Mouse (Mus musculus): ENCODE data around the gene Aldh3b1.

Aldh3b1 gene

GRCm38 (mm10) chr19:3910206-3910605 is 19.4 kb downstream of the Aldh3b1 start:
- no peak for DNase-seq

DNA sequence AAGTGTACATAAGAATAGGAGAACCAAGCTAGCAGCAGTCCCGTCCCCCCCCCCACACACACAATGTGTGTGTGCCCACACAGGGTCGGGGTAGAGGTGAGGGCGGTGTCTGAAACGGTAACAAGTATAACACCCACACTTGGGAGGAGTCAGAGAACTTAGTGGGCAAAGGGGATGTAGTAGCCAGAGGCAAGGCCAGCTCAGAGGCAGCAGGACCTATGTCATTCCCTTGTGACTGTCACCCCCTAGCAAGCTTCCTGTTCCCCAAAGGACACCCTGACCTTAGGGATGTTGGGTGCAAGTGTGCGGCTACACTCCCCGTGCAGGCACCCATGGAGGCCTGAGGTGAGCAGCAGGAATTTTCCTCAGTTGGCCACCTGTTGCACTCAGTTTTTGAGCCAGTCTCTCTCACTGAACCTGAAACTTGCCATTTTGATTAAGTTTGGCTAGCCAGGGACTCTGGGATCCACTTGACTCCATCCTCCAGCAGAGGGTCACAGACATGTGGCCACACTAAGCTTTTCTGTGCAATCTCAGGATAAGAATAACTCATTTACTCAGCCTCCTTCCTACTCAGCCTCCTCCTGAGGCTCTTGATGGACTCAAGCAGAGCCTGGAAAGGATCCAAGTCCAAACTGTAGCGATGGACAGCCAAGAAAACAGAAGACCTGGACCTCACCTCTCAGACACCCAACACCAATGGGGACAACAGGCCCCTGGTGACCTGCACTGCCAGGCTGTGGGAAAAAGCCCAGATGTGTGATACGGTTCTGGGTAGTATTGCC is 21.5 kb downstream of the Aldh3b1 start:
- no peak for DNase-seq

DNA sequence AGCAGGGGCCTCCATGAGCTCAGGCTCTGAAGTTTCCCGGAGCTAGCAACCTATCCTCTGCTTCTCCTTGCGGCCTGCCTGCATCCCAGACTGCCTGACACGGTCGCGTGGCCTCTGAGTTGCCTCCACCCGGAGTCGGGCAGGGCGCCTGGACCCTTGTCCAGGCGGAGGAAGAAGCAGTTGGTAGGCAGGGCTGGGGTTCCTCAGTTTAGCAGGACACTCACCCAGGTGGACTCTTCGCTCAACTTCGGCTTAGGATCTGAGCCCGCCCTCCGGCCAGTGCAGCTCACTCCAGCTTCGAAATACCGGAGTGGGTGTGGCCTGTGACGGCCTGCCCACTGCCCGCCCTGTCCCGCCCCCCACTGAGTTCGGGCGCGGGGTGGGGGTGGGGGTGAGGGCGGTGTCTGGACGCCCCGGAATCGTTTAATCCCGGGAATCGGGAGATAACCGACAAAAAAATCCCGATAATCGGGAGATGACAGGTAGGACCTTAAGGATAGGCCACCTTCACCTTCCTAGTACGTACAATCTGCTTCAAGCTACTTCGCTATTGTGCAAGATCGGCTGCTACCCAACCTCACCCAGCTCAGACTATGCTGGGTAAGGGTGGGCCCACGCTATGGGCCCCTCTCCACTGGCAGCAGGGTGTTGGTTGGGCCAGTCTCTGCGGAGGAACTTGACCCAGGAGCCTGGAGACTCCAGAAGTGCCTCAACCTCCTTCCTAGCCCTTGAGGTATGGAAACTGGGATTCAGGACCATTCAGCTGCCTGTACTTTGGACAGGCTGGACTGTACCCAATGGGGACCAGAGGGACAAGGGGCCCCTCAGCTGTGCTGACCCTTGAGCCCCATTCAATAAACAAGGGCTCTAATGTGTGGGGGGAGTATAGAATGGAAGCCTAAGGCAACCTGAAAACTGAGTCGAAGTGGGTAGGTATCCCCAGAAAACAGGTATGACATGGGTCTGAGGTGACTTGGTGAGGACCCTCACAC is 22.5 kb downstream of the Aldh3b1 start, which contains the start of gene Tcirg1:
Tcirg1 (minus strand) TSS at position 339 of the 992 bp plus-strand sequence.
- DNase-seq: peak; percentile 60

DNA sequence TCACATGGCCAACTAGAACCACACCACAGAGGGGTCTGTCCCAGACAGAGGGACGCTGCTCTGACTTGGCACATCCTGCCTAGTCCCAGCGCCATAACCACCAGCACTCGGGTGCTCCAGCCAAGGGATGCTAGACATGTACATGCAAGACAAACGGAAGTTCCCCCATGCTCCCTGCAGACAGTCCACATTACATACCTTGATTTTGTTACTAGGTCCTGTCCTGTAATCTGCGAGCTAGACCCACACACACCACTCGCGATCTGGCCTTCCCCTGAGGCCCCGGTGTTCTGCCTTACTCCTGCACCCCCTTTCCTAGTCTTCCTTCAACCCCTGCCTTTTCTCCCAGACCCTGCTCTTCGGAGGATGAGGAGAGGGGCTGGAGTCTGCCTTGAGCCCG is 23.3 kb downstream of the Aldh3b1 start:
- DNase-seq: no peak

- no peak for DNase-seq
These were observed 24.2 kb downstream of the Aldh3b1 start for GRCm38 (mm10) chr19:3905261-3905969.

DNA sequence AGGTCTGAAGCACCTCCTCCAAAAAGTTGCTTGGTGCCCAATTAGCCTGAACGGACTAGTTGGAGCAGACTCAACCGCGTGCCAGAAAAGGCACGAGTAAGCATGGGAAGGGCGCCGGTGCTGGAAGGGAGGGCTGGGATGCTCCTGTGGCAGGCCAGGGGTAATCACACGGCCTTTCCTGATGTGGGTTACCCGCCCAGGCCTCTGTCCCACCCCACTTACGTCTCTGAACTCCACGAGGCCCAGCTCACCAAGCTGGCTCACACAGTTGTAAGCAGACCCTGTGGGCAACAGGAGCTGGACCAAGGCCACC is 25.3 kb downstream of the Aldh3b1 start:
- no peak for DNase-seq

DNA sequence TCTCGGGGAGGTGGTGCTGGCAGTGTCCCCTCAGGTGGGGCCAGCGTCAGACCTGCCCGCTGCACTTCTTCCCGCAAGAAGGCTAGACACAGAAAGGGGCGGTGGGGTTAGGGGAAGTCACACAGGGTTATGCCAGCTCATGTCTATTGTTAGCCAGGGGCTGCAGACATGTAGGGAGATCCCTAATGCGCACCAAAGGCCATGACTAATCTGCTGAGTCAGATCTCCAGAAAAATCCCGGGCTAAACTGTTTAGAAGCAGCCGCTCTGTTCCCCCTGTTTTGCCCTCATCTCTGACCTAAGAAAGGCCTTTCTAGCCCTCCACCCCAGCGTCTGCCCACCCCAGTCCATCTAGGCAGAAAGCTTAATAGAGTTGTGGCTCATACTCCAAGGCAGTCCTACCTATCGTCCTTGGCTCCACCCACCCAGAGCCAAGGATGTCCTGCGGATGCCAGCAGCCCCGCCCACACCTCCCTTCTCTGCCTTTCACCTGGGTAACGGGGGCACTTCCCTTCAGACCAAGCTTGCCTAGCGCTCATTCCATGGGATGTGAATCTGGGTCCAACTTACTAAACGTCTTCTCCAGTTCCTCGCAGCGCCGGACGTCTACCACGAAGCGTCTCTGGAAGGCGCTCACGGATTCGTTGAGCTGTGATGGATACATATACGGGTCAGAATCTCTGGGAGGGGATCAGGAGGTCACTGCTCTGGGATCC is 25.8 kb downstream of the Aldh3b1 start:
- DNase-seq: no peak

DNA sequence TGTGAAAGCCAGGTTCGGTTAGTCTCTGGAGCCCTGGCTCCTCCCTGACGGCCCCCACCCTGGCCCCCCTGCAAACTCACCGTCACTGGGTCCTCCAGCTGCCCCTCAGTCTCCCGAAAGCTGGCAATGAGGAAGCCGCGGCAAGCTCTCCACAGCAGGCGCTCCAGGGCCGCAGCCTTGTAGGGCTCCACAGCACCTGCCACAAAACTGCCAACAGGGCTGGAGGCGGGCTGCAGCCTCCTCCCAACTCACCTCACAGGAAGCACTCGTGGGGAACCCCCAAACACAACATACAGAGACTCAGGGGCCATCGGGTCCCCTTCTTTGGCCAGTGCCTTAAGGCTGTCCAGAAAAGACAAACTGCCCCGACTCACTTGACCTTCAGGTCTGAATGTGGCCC is 26.6 kb downstream of the Aldh3b1 start:
- DNase-seq: no peak

- no peak for DNase-seq
These were observed 30.0 kb downstream of the Aldh3b1 start for GRCm38 (mm10) chr19:3899618-3900017.

DNA sequence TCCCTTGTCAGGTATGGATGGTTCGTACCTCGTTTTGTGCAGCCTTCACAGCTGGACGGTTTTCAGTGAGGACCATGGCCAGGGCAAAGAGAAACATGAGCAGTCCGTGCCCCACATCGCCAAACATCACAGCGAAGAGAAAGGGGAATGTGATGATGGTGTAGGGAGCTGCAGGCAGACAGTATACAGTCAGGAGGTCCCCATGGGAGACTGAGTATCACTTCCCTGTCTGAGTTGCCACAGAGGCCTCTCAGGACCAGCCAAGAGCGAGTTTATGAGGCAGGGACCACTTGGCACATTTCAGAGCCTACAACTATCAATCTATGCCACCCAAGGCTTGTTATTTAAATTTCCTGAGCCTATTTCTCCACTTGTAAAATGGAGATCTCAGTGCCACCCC is 30.7 kb downstream of the Aldh3b1 start:
- no peak for DNase-seq

DNA sequence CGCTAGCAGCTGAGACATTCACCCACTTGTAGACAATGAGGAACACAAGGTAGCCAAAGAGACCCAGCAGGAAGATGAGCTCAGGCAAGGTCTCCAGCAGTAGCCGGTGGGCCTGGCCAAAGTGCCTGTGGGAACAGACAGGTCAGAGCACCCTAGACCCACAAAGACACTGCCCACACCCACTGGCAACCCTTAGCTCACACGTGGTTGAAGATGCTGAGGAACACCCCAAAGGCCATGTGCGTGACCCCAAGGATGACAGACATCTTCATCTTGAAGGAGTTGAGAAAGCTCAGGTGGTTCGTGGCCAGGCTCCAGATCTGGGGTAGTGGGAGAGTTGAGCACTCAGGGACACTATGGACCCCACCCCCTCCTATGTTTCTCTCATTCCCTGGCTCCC is 32.1 kb downstream of the Aldh3b1 start:
- DNase-seq: no peak

DNA sequence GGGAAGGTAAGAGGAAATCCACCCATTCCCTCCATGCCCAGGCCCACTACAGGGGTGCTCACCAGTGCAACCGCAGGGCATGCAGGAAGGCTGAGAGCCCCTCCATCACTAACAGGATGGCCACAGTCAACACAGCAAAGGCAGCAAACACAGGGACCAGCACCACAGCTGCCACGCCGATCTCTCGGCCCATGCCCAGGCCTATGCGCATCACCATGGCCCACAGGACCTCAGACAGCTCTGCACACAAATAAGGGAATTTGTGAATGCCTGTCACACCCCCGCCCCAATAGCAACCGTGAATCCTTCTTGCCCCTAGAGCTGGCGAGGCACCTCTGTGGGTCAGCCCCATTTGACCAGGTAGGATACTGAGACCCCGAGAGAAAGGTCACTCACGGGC is 33.4 kb downstream of the Aldh3b1 start:
- DNase-seq: no peak

- no peak for DNase-seq
These were observed 34.4 kb downstream of the Aldh3b1 start for GRCm38 (mm10) chr19:3895171-3895631.

DNA sequence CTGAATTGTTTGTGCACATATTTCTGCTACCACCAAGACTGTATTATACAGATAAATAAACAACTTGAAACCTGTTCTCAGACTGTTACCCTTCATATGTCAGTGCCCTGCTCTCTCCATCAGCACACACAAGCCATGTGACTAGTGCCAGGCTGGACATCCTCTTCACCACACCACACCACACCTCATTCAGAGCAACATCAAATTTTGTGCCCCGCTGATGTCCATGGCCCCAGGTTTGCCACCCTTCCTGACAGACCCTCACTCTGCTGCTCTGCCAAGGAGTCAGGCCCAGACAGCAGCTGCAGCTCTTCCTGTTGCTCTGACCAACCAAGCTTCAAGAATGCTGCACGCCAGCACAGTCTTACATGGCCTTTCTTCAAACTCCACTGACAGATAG is 35.3 kb downstream of the Aldh3b1 start:
- no peak for DNase-seq

DNA sequence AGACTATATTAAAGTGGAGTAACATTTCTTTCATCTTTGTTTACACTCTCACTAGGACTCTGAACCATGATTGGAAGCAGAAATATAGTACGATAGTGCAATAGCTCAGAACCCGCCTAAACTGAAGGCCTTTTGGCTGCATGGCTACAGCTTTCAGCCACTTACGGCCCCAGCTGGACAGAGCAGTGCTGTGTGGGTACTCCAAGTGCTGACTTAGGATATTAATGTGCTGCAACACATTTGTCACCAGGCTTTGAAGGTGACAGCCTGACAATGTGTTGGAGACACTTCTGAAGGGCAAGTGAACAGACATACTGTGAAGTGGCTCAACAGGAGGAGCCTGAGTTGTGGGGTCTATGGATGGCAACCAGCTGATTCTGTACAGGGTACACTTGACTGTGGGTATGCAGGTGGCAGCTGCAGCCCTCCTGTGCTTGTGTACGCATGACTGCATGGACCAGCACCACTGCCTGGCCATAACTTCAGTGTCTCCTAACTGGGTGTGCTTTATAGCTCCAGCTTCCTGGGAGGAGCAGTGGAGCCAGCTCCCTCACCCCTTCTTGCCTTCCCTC is 36.0 kb downstream of the Aldh3b1 start:
- DNase-seq: no peak

- DNase-seq: no peak
These were observed 39.4 kb downstream of the Aldh3b1 start for GRCm38 (mm10) chr19:3890181-3890580.

DNA sequence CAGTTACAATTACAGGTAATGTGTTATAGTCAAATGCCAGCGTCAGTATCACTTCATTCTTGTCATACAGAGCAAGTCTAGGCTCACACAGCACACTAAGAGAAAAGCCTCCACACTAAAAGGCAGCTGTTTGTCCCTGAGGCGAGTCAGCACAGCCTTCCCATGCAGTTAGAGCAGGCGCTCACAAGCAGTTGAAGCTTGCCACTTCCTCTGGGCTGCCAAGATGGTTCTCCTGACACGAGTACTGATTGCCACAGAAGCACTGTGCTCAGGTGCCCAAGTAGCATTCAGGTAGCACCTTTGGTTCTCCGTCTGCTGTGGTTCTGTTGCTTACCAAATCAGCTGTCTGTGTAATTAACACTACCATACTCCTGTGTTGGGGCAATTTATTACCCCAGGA is 40.5 kb downstream of the Aldh3b1 start:
- DNase-seq: no peak

DNA sequence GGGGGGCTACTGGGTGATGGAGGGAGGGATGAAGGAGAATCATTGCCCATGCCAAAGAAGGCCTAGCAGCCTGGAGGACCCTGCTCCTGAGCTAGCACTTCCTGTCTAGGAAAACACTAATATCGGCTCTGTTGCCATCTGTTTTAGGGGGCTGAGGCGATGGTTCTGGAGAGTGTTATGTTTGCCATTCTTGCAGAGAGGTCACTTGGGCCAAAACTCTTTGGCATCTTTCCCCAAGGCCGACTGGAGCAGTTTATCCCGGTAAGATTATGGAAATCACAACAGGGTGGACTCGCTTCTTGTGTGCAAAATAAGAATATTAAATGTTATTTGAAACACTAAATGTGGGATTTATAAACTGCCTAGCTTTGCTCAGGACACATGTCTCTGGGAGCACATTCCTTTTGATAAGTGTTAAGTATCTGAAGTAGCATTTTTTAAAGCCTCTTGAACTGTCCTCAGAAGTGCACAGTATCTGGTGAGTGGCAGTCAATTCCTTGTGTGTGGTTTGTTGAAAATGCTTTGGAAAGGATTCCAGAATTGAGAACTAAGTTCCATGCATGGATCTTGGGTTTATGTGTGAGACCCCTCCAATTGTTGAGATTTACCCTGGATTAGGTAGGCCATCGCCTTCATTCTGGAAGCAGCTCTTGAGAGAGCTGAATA is 45.1 kb downstream of the Aldh3b1 start:
- no peak for DNase-seq

DNA sequence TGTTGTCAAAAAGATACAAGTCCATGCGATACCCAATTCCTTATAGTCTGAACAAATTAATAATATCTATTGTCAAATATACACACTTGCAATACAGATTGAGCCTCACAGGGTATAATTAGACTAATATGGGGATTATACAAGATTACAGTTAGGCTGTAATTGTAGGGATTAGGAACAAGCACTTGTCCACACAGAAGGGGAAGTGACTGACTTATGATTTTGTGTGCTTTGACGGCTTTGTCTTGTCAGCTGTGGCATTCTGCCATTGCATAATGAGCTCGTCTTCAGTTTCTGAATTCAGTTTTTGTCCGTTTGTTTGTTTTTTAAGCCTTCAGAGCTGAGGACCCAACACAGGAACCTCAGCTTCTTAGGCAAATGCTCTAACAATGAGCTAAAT is 47.4 kb downstream of the Aldh3b1 start:
- no peak for DNase-seq

DNA sequence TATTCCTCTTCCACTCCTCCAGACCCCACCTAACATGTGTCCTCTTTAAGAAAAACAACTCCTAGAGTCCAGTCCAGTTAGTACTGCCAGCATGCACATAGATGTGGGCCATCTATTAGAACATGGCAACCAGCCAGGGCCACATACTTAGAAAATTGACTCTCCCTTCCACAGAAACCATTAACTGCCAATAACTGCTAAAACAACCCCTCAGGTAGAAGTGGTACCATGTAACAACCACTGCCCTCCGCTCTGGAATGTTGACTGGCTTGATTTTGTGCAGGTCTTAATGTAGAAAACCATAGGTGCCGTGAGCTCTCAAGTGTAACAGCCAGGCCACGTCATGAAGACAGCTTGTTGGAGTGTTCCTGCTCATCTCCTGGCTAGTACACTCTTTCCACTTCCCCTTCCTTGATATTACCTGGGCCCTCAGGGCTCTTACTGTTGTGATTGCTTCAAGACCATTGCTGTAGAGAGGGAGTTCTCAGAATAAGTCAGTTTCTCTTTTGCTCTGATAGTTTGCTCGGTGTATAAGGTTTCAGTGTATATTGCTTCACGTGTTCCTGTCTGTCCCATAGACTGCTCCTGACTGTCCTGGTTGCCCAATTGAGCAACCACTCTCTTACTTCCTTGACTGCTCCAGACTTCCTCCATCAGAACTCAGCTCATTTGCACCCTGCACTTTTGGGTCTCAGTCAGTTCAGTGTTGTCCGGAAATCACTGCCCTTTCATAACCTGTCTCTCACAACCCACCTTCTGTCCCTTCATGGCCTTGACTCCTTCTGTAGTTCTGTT is 49.4 kb downstream of the Aldh3b1 start:
- DNase-seq: no peak

- DNase-seq: no peak
These were observed 54.6 kb downstream of the Aldh3b1 start for GRCm38 (mm10) chr19:3875045-3875444.

All from right cerebral cortex, postnatal 4 days (tissue).